Mouse (Mus musculus): ENCODE results near the gene Rem1. TPM values are rescaled to one million over a fixed set of nuclear protein-coding genes. Genes with fewer than 3 reads are reported as not detected.
"Not testable (repeated sequence)": the region's sequence is repeated elsewhere in the genome, so short reads cannot be mapped to it uniquely, and the experiment has no call there.

Gene Rem1
- polyA plus RNA-seq, 1 experiment = not detected

- TF ChIP-seq CTCF (IDR thresholded peaks at IDR 0.05; ENCODE audit: control insufficient read depth, insufficient read depth, low read length) (no peak), POLR2A (IDR thresholded peaks at IDR 0.05; ENCODE audit: borderline replicate concordance, control insufficient read depth, low read depth, low read length) (no peak)
- Histone ChIP-seq H3K4me1 (ENCODE audit: control insufficient read depth, insufficient read depth, low read length) (peaks cover 6% of the 10 kb centered on the region), H3K4me3 (replicated peaks; ENCODE audit: control insufficient read depth, low read depth, low read length) (no peak overlapping the region), H3K27ac (ENCODE audit: control insufficient read depth, insufficient read depth, low read depth, low read length, poor library complexity) (no peak overlapping the region)
- WGBS = 36% methylated on average over 14 of the region's 14 CpGs
Observed at GRCm38 (mm10) chr2:152653874-152654715, 27.3 kb downstream of the Rem1 start.

GRCm38 (mm10) chr2:152657398-152657797, 30.6 kb downstream of the Rem1 start:
- Histone ChIP-seq H3K27ac (ENCODE audit: control insufficient read depth, insufficient read depth, low read depth, low read length, poor library complexity) (no peak overlapping the region), H3K4me3 (replicated peaks; ENCODE audit: control insufficient read depth, low read depth, low read length) (no peak overlapping the region), H3K4me1 (ENCODE audit: control insufficient read depth, insufficient read depth, low read length) (peaks cover 6% of the 10 kb centered on the region)
- 61% methylated on average over 10 of the region's 10 CpGs for WGBS
- TF ChIP-seq CTCF (IDR thresholded peaks at IDR 0.05; ENCODE audit: control insufficient read depth, insufficient read depth, low read length) (peak; percentile 24; the same call in 1 of the 2 replicates), POLR2A (IDR thresholded peaks at IDR 0.05; ENCODE audit: borderline replicate concordance, control insufficient read depth, low read depth, low read length) (no peak)

- 14% methylated on average over 6 of the region's 6 CpGs for WGBS
- no peak for TF ChIP-seq POLR2A (IDR thresholded peaks at IDR 0.05; ENCODE audit: borderline replicate concordance, control insufficient read depth, low read depth, low read length)
- no peak for TF ChIP-seq CTCF (IDR thresholded peaks at IDR 0.05; ENCODE audit: control insufficient read depth, insufficient read depth, low read length)
- H3K27ac ChIP-seq (ENCODE audit: control insufficient read depth, insufficient read depth, low read depth, low read length, poor library complexity) = peak overlapping the region; percentile 22; the same call in 1 of the 2 replicates
Observed at GRCm38 (mm10) chr2:152661163-152661562, 34.4 kb downstream of the Rem1 start.

DNA sequence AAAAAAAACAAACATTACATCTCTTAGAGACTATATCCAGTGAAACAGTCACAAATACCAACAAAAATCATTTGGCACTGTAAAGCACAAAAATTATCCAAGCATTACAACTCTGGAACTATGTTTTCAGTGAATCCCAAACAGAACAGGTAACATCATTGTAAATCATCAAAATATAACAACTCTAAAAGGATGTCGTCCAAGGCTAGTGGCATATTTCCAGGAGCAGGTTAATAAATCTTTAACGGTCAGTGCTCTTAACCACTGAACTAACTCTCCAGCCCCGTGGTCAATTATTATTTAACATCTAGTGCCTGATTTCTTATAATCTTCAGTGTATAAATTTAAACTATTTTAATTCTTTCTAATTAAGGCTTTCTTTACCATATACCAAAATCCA, 39.4 kb downstream of the Rem1 start:
- 73% methylated on average over 3 of the region's 3 CpGs for WGBS
- not testable (repeated sequence) for H3K4me3 ChIP-seq (replicated peaks; ENCODE audit: control insufficient read depth, low read depth, low read length); H3K4me1 ChIP-seq (ENCODE audit: control insufficient read depth, insufficient read depth, low read length); H3K27ac ChIP-seq (ENCODE audit: control insufficient read depth, insufficient read depth, low read depth, low read length, poor library complexity)

More at GRCm38 (mm10) chr2:152661163-152661562, 34.4 kb downstream of the Rem1 start:
- Histone ChIP-seq H3K4me3 (replicated peaks; ENCODE audit: control insufficient read depth, low read depth, low read length) (no peak overlapping the region), H3K4me1 (ENCODE audit: control insufficient read depth, insufficient read depth, low read length) (no peaks in the 10 kb centered on the region; the same call in 1 of the 2 replicates)

DNA sequence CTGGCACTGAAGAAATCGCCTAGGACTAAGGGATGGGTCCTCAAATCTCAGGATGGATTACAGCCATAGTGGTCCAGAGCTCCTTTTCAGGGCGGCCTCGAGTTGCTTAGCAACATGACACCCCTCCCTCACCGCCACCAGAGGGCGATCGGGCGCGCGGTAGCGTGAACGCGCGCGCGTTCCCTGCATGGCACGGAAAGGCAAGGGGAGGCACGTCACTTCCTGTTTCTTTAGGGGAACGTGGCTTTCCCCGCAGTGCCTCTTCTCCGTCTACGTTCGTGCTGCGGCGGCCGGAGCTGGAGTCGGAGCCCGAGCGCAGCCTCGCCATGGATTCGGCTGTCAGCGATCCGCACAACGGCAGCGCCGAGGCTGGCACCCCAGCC, 42.5 kb downstream of the Rem1 start, which contains the start of gene H13:
Gene H13 (plus strand): TSS at position 206 of the 383 bp plus-strand sequence.
- peak; percentile 92 for TF ChIP-seq POLR2A (IDR thresholded peaks at IDR 0.05; ENCODE audit: borderline replicate concordance, control insufficient read depth, low read depth, low read length)
- TF ChIP-seq CTCF (IDR thresholded peaks at IDR 0.05; ENCODE audit: control insufficient read depth, insufficient read depth, low read length) = peak; percentile 99
- H3K27ac ChIP-seq (ENCODE audit: control insufficient read depth, insufficient read depth, low read depth, low read length, poor library complexity) = peak within 1 kb of the TSS; percentile 96
- peaks cover 7% of the 10 kb centered on the region for H3K4me1 ChIP-seq (ENCODE audit: control insufficient read depth, insufficient read depth, low read length)
- H3K4me3 ChIP-seq (replicated peaks; ENCODE audit: control insufficient read depth, low read depth, low read length) = peak within 1 kb of the TSS; percentile 97
- WGBS = under 1% methylated on average over 35 of the region's 35 CpGs

- Histone ChIP-seq H3K4me1 (ENCODE audit: control insufficient read depth, insufficient read depth, low read length) (peaks cover 7% of the 10 kb centered on the region), H3K4me3 (replicated peaks; ENCODE audit: control insufficient read depth, low read depth, low read length) (peak overlapping the region; percentile 97), H3K27ac (ENCODE audit: control insufficient read depth, insufficient read depth, low read depth, low read length, poor library complexity) (peak overlapping the region; percentile 96)
- WGBS = under 1% methylated on average over 46 of the region's 46 CpGs
- TF ChIP-seq POLR2A (IDR thresholded peaks at IDR 0.05; ENCODE audit: borderline replicate concordance, control insufficient read depth, low read depth, low read length) (no peak), CTCF (IDR thresholded peaks at IDR 0.05; ENCODE audit: control insufficient read depth, insufficient read depth, low read length) (no peak)
Observed at GRCm38 (mm10) chr2:152669639-152670484, 43.1 kb downstream of the Rem1 start.

GRCm38 (mm10) chr2:152670983-152671641, 44.4 kb downstream of the Rem1 start:
- WGBS = 2% methylated on average over 9 of the region's 9 CpGs
- H3K4me3 ChIP-seq (replicated peaks; ENCODE audit: control insufficient read depth, low read depth, low read length) = peak overlapping the region; percentile 51
- TF ChIP-seq CTCF (IDR thresholded peaks at IDR 0.05; ENCODE audit: control insufficient read depth, insufficient read depth, low read length) (no peak), POLR2A (IDR thresholded peaks at IDR 0.05; ENCODE audit: borderline replicate concordance, control insufficient read depth, low read depth, low read length) (no peak)
- peaks cover 9% of the 10 kb centered on the region for H3K4me1 ChIP-seq (ENCODE audit: control insufficient read depth, insufficient read depth, low read length)
- peak overlapping the region; percentile 51 for H3K27ac ChIP-seq (ENCODE audit: control insufficient read depth, insufficient read depth, low read depth, low read length, poor library complexity)

GRCm38 (mm10) chr2:152671642-152671999, 44.9 kb downstream of the Rem1 start:
- Histone ChIP-seq H3K4me1 (ENCODE audit: control insufficient read depth, insufficient read depth, low read length) (peaks cover 9% of the 10 kb centered on the region), H3K27ac (ENCODE audit: control insufficient read depth, insufficient read depth, low read depth, low read length, poor library complexity) (peak overlapping the region; percentile 51), H3K4me3 (replicated peaks; ENCODE audit: control insufficient read depth, low read depth, low read length) (peak overlapping the region; percentile 51)
- TF ChIP-seq POLR2A (IDR thresholded peaks at IDR 0.05; ENCODE audit: borderline replicate concordance, control insufficient read depth, low read depth, low read length) (no peak), CTCF (IDR thresholded peaks at IDR 0.05; ENCODE audit: control insufficient read depth, insufficient read depth, low read length) (peak; percentile 61)
- 2% methylated on average over 5 of the region's 5 CpGs for WGBS

Measured in bone marrow, adult 2 months (tissue).